Mouse (Mus musculus): Measurements from ENCODE around the gene Olfr705.
"Not testable (repeated sequence)": the region's sequence is repeated elsewhere in the genome, so short reads cannot be mapped to it uniquely, and the experiment has no call there.

Gene Olfr705

GRCm38 (mm10) chr7:106876791-106877190 lies at the start of gene Olfr705:
Olfr705 (minus strand) TSS chr7:106876891.
- no peak for DNase-seq (ENCODE audit: low spot score)

GRCm38 (mm10) chr7:106920961-106921360 lies 44.3 kb upstream of the Olfr705 start:
- not testable (repeated sequence) for DNase-seq (ENCODE audit: low spot score)

DNA sequence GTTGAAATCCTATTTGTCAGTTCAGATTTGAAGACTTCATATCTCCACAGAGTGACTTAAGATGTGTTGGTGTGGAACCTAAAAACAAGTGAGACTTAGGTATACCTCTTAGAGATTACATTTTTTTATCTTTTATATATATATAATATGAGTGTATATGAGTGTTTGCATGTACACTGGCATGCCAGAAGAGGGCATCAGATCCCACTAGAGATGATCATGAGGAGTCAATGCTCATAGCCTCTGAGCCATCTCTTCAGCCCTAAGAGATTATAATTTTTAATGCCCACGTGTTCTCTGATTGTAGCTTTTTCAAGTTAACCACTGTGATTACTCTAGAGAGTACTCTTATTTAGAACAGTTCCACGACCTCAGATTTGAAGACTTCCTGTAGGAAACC lies 31.0 kb upstream of the Olfr705 start, which contains the start of gene Olfr1532-ps1:
TSS of gene Olfr1532-ps1 (plus strand) at position 326 of the 400 bp plus-strand sequence.
- DNase-seq (ENCODE audit: low spot score): no peak

- DNase-seq (ENCODE audit: low spot score): not testable (repeated sequence)
Measured at GRCm38 (mm10) chr7:106901141-106901540, 24.4 kb upstream of the Olfr705 start, which contains the start of gene Olfr707. Olfr707 (minus strand) TSS chr7:106901241.

- no peak for DNase-seq (ENCODE audit: low spot score)
Measured at GRCm38 (mm10) chr7:106888062-106888461, 11.4 kb upstream of the Olfr705 start, which contains the start of gene Olfr706. Olfr706 (minus strand) TSS chr7:106888162.

DNA sequence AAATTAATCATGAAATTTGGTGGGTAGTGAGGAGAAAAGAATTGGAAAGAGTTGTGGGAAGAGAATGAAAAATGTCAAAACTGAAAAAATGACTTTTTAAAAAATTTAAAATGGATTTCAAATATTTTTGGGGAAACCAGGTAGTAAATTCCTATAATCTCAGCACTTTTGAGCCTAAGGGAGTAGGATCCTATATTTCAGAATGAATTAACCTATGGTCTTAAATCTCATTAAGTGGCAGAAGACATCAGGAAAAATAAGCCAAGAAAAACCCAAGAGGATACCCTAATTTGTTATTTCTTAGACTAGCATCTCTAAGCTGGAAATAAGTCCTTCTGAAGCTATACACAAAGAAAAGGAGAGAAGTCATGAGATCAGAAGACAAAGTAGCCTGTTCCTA lies 13.8 kb downstream of the Olfr705 start, which contains the start of gene Olfr704:
TSS of gene Olfr704 (plus strand) at position 301 of the 400 bp plus-strand sequence.
- DNase-seq (ENCODE audit: low spot score): no peak

- DNase-seq (ENCODE audit: low spot score): no peak
Measured at GRCm38 (mm10) chr7:106843060-106843459, 33.6 kb downstream of the Olfr705 start, which contains the start of gene Olfr703. Olfr703 (plus strand) TSS chr7:106843360.

DNA sequence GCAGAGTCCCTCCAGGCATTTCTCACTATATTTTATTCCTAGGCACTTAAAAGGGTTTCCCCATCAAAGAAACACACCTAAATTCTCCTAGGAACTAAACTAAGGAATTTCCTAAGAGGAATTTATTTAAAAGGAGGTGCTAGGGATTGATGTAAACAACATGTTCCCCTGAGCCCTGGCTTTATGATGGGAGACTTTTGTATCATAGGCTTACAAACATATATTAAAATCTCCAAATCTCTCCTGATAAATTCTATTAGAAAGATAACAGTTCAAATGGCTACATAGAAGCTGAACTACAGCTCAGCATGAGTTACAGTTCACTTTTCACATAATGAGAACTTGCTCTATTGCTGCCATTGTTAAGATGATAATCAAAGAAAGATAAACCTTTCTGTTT lies 42.9 kb downstream of the Olfr705 start, which contains the start of gene Olfr702:
TSS of gene Olfr702 (minus strand) at position 101 of the 400 bp plus-strand sequence.
- DNase-seq (ENCODE audit: low spot score): no peak
